Mouse (Mus musculus) E14TG2a.4 (cell line): ENCODE data around the gene Homer1.

Experiments used
- H3K27me3 ChIP-seq: 2 replicates; pipeline ENCODE4 v1.6.1; 2014; ENCODE audit warnings: low read length, control low read depth; ENCODE audit not compliant: insufficient read depth
- H3K36me3 ChIP-seq: 2 replicates; pipeline ENCODE4 v1.6.1; 2014; ENCODE audit warnings: low read length, control low read depth; ENCODE audit not compliant: insufficient read depth
- H3K4me1 ChIP-seq: replicated peaks from 2 replicates; pipeline ENCODE4 v1.6.1; 2014; ENCODE audit warnings: low read depth, low read length, control low read depth
- H3K4me3 ChIP-seq: replicated peaks from 2 replicates; pipeline ENCODE4 v1.5.1; 2014; ENCODE audit warnings: mild to moderate bottlenecking, low read length
- H3K9me3 ChIP-seq: 2 replicates; pipeline ENCODE4 v1.6.1; 2014; ENCODE audit warnings: low read length, control low read depth
- CTCF ChIP-seq: conservative IDR thresholded peaks from 2 replicates; pipeline ENCODE4 v1.5.1; 2014; ENCODE audit warnings: low read length
- NANOG ChIP-seq: IDR thresholded peaks from 2 replicates; pipeline ENCODE4 v1.6.1; 2014; ENCODE audit warnings: borderline replicate concordance, low read length, mixed read lengths
- POU5F1 ChIP-seq: IDR thresholded peaks from 2 replicates; pipeline ENCODE4 v1.6.1; 2014; ENCODE audit warnings: low read length, borderline replicate concordance

The Homer1 gene

GRCm38 (mm10) chr13:93299316-93299715, at the start of gene Homer1:
TSS of gene Homer1 (plus strand) at chr13:93299635.
- no peaks in the 10 kb centered on the region for H3K36me3 ChIP-seq
- no peaks in the 10 kb centered on the region for H3K27me3 ChIP-seq
- no peaks in the 10 kb centered on the region for H3K9me3 ChIP-seq
- H3K4me3 ChIP-seq = no peak within 1 kb of the TSS
- peaks cover 8% of the 10 kb centered on the region for H3K4me1 ChIP-seq
- TF ChIP-seq NANOG (no peak), CTCF (no peak), POU5F1 (no peak)

- TF ChIP-seq CTCF = no peak
- TF ChIP-seq POU5F1 = no peak
- TF ChIP-seq NANOG = no peak
- Histone ChIP-seq H3K27me3 (no peaks in the 10 kb centered on the region), H3K4me1 (no peaks in the 10 kb centered on the region), H3K4me3 (no peak overlapping the region), H3K9me3 (no peaks in the 10 kb centered on the region), H3K36me3 (no peaks in the 10 kb centered on the region)
Measured at GRCm38 (mm10) chr13:93251732-93252131, 47.7 kb upstream of the Homer1 start.

- Histone ChIP-seq H3K9me3 (no peaks in the 10 kb centered on the region), H3K36me3 (no peaks in the 10 kb centered on the region)
- TF ChIP-seq POU5F1 = no peak
- TF ChIP-seq CTCF = no peak
- TF ChIP-seq NANOG = no peak
Measured at GRCm38 (mm10) chr13:93252175-93252574, 47.3 kb upstream of the Homer1 start.

GRCm38 (mm10) chr13:93252941-93253340, 46.5 kb upstream of the Homer1 start:
- no peaks in the 10 kb centered on the region for H3K27me3 ChIP-seq
- H3K36me3 ChIP-seq = no peaks in the 10 kb centered on the region
- no peaks in the 10 kb centered on the region for H3K9me3 ChIP-seq
- no peaks in the 10 kb centered on the region for H3K4me1 ChIP-seq
- H3K4me3 ChIP-seq = no peak overlapping the region
- TF ChIP-seq POU5F1 (no peak), CTCF (no peak), NANOG (no peak)

More at GRCm38 (mm10) chr13:93252175-93252574, 47.3 kb upstream of the Homer1 start:
- Histone ChIP-seq H3K4me3 (no peak overlapping the region), H3K4me1 (no peaks in the 10 kb centered on the region), H3K27me3 (no peaks in the 10 kb centered on the region)

- Histone ChIP-seq H3K9me3 (no peaks in the 10 kb centered on the region), H3K27me3 (peaks cover 2% of the 10 kb centered on the region; the same call in 1 of the 2 replicates)
- TF ChIP-seq POU5F1 (no peak), CTCF (no peak), NANOG (no peak)
Measured at GRCm38 (mm10) chr13:93267151-93267550, 32.3 kb upstream of the Homer1 start.

GRCm38 (mm10) chr13:93300581-93300980, 1.1 kb downstream of the Homer1 start:
- H3K27me3 ChIP-seq = 0 out of 2 replicates have a peak, but pooled peaks cover 1% of the 10 kb centered on the region
- no peak for TF ChIP-seq NANOG
- TF ChIP-seq POU5F1 = no peak
- no peak for TF ChIP-seq CTCF

More at GRCm38 (mm10) chr13:93267151-93267550, 32.3 kb upstream of the Homer1 start:
- Histone ChIP-seq H3K4me1 (no peaks in the 10 kb centered on the region), H3K36me3 (no peaks in the 10 kb centered on the region), H3K4me3 (no peak overlapping the region)

GRCm38 (mm10) chr13:93301060-93301459, 1.6 kb downstream of the Homer1 start:
- no peak for TF ChIP-seq CTCF
- no peak for TF ChIP-seq NANOG
- TF ChIP-seq POU5F1 = no peak

More at GRCm38 (mm10) chr13:93300581-93300980, 1.1 kb downstream of the Homer1 start:
- Histone ChIP-seq H3K9me3 (no peaks in the 10 kb centered on the region), H3K4me3 (no peak overlapping the region), H3K4me1 (peaks cover 17% of the 10 kb centered on the region), H3K36me3 (no peaks in the 10 kb centered on the region)

GRCm38 (mm10) chr13:93302846-93303562, 3.6 kb downstream of the Homer1 start:
- peak overlapping the region; percentile 95 for H3K4me3 ChIP-seq
- no peaks in the 10 kb centered on the region for H3K36me3 ChIP-seq
- H3K4me1 ChIP-seq = peaks cover 22% of the 10 kb centered on the region
- H3K9me3 ChIP-seq = no peaks in the 10 kb centered on the region
- TF ChIP-seq POU5F1 = no peak
- no peak for TF ChIP-seq NANOG
- TF ChIP-seq CTCF = 0 out of 2 replicates have a peak, but pooled peaks have one; percentile 6
- 0 out of 2 replicates have a peak, but pooled peaks cover 3% of the 10 kb centered on the region for H3K27me3 ChIP-seq

More at GRCm38 (mm10) chr13:93301060-93301459, 1.6 kb downstream of the Homer1 start:
- Histone ChIP-seq H3K27me3 (0 out of 2 replicates have a peak, but pooled peaks cover 3% of the 10 kb centered on the region), H3K4me3 (no peak overlapping the region), H3K4me1 (peaks cover 22% of the 10 kb centered on the region), H3K36me3 (no peaks in the 10 kb centered on the region), H3K9me3 (no peaks in the 10 kb centered on the region)
